Mouse (Mus musculus) heart, embryonic 14.5 days (tissue): ENCODE measurements around the gene Maff. TPM values are rescaled to one million over a fixed set of nuclear protein-coding genes. Genes with fewer than 3 reads are reported as not detected.

Source experiments
- ATAC-seq: fragments of 200-750 bp; cut with Nextera tagmentation; 2 replicates; pipeline ENCODE4 v1.8.0; 2017; ENCODE audit warnings: low read depth, moderate TSS enrichment; ENCODE audit not compliant: insufficient number of reproducible peaks, insufficient read depth, low FRiP score
- H3K27ac ChIP-seq, 2 experiments: fragments of 200-500 bp in 1 of 2; fragments of 300-500 bp in 1 of 2; sonication (generic) in 1 of 2; replicated peaks in 1 of 2; 2 replicates each; pipeline ENCODE4 v1.5.1; 2012 to 2014; ENCODE audit warnings: low read depth in 2 of 2, low read length in 2 of 2, control low read depth in 1 of 2, mild to moderate bottlenecking in 1 of 2, mixed read lengths in 1 of 2; ENCODE audit not compliant: control insufficient read depth in 1 of 2, insufficient read depth in 1 of 2
- H3K27me3 ChIP-seq: fragments of 300-500 bp; sonication (generic); 2 replicates; pipeline ENCODE4 v1.6.1; 2014; ENCODE audit warnings: mild to moderate bottlenecking, low read length, control low read depth; ENCODE audit not compliant: control insufficient read depth, insufficient read depth
- H3K36me3 ChIP-seq: fragments of 300-500 bp; sonication (generic); 2 replicates; pipeline ENCODE4 v1.6.1; 2014; ENCODE audit warnings: mild to moderate bottlenecking, control low read depth, low read length, mixed read lengths; ENCODE audit not compliant: control insufficient read depth, insufficient read depth
- H3K4me1 ChIP-seq, 2 experiments: fragments of 200-500 bp in 1 of 2; fragments of 300-500 bp in 1 of 2; sonication (generic) in 1 of 2; 2 replicates each; pipeline ENCODE4 v1.6.1; 2012 to 2014; ENCODE audit warnings: low read length in 2 of 2, control low read depth in 1 of 2, mixed read lengths in 1 of 2; ENCODE audit not compliant: control insufficient read depth in 2 of 2, insufficient read depth in 2 of 2
- H3K4me2 ChIP-seq: fragments of 300-500 bp; sonication (generic); 2 replicates; pipeline ENCODE4 v1.6.1; 2014; ENCODE audit warnings: mild to moderate bottlenecking, low read length
- H3K4me3 ChIP-seq, 2 experiments: fragments of 200-500 bp in 1 of 2; fragments of 300-500 bp in 1 of 2; sonication (generic) in 1 of 2; 2 replicates each; pipeline ENCODE4 v1.5.1; 2012 to 2014; ENCODE audit warnings: low read length in 2 of 2, mild to moderate bottlenecking in 2 of 2, control low read depth in 1 of 2, low read depth in 1 of 2, moderate library complexity in 1 of 2; ENCODE audit not compliant: control insufficient read depth in 1 of 2, insufficient read depth in 1 of 2
- H3K9ac ChIP-seq: fragments of 300-500 bp; sonication (generic); 2 replicates; pipeline ENCODE4 v1.6.1; 2014; ENCODE audit warnings: mild to moderate bottlenecking, low read length
- H3K9me3 ChIP-seq: fragments of 300-500 bp; sonication (generic); 2 replicates; pipeline ENCODE4 v1.6.1; 2016; ENCODE audit warnings: low read length, control low read depth; ENCODE audit not compliant: control insufficient read depth
- WGBS: fragments of 180-500 bp; shearing (Covaris S2); extraction: QIAGEN DNeasy Blood & Tissue Kit; methylation state at CpG from one replicate; pipeline ENCODE4 v1.1.7; 2014; 5-methylcytosine and 5-hydroxymethylcytosine counted together
- polyA plus RNA-seq: library from polyadenylated mRNA; unstranded; fragments of >200 nt; fragmentation: Nextera tagmentation; extraction: Ambion mirVana; gene quantifications from 2 replicates; pipeline ENCODE4 v1.2.1, GENCODE M21; 2014

Gene Maff
- polyA plus RNA-seq, 1 experiment from 2014 or later: 2.2 TPM

GRCm38 (mm10) chr15:79326264-79326663, 20.2 kb upstream of the Maff start:
- 50% methylated on average over 4 of the region's 4 CpGs for WGBS
- ATAC-seq: no peak
- H3K9ac ChIP-seq: no peak overlapping the region

DNA sequence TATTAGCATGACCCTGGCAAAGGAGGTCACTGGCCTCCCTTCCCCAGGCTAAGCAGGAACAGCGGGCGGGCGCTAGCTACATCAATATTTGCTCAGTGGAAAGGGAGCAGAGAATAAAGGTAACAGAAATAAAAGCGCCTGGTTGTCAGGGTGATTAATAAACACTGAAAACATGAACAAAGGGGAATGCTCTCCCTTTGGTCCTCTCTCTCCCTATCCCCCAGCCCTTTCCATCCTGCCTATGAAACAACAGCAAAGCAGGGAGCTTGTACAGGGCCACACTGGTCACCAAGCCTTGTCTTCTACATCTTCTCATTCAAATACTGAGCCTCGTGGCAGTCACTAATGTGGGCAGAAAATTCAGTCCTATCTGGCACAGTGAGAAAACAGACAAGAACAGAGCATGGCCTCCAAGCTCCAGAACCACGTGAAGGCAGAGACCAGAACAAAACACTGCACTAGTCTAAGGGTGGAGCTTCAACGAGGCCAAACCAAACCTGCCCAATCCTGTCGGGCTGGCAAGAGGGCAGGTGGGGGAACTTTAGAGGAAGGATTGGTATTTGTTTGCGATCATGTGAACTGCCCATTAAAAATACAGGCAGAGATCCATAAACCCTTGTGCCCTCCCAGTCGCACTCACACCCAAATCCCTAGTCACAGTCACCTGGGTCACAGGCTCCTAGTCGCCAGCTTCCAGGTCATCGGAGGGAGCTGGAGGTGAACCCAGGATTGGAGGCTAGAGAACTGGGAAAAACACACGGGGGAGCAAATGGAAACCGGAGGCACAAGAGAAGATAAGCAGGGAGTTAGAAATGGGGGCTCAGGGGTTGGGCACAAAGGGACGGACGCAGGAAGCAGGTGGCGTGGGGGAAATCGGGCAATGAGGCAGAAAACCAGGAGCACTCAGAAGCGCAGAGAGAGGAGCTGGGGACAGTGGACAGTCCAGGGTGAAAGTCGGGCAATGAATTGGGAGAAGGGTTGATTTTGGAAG, 19.2 kb upstream of the Maff start:
- Histone ChIP-seq H3K27ac (peak overlapping the region; percentile 78 to 83), H3K36me3 (no peaks in the 10 kb centered on the region), H3K4me3 (peak overlapping the region; percentile 52 to 63), H3K4me2 (peak overlapping the region; percentile 93), H3K4me1 (peaks cover 28 to 34% of the 10 kb centered on the region in 2 experiments), H3K9ac (peak overlapping the region; percentile 83), H3K9me3 (no peaks in the 10 kb centered on the region), H3K27me3 (no peaks in the 10 kb centered on the region)
- no peak for ATAC-seq
- WGBS: 20% methylated on average over 20 of the region's 20 CpGs

More at GRCm38 (mm10) chr15:79326264-79326663, 20.2 kb upstream of the Maff start:
- no peaks in the 10 kb centered on the region for H3K27me3 ChIP-seq
- 0 out of 2 replicates have a peak overlapping the region, but pooled peaks have one; percentile 16 for H3K4me2 ChIP-seq
- no peaks in the 10 kb centered on the region for H3K9me3 ChIP-seq
- no peak overlapping the region for H3K4me3 ChIP-seq
- no peaks in the 10 kb centered on the region for H3K36me3 ChIP-seq
- no peak overlapping the region for H3K27ac ChIP-seq
- peaks cover 31 to 42% of the 10 kb centered on the region in 2 experiments for H3K4me1 ChIP-seq

- WGBS: 4% methylated on average over 45 of the region's 46 CpGs
- H3K9me3 ChIP-seq: no peaks in the 10 kb centered on the region
- H3K27ac ChIP-seq: peak within 1 kb of the TSS; percentile 78 to 83
- H3K4me3 ChIP-seq: peak within 1 kb of the TSS; percentile 52 to 63
- peak within 1 kb of the TSS; percentile 93 for H3K4me2 ChIP-seq
- H3K27me3 ChIP-seq: no peaks in the 10 kb centered on the region
- peak within 1 kb of the TSS; percentile 83 for H3K9ac ChIP-seq
- peak; percentile 95 for ATAC-seq
- H3K4me1 ChIP-seq: peaks cover 21 to 25% of the 10 kb centered on the region in 2 experiments
- H3K36me3 ChIP-seq: no peaks in the 10 kb centered on the region
Observed at GRCm38 (mm10) chr15:79328058-79328938, 18.1 kb upstream of the Maff start, which contains the start of gene Pla2g6. Pla2g6 (minus strand) TSS chr15:79328390.

- no peak overlapping the region for H3K27ac ChIP-seq
- H3K9me3 ChIP-seq: no peaks in the 10 kb centered on the region
- no peak overlapping the region for H3K9ac ChIP-seq
- peak overlapping the region; percentile 93; the same call in 1 of the 2 replicates for H3K4me2 ChIP-seq
- H3K4me3 ChIP-seq: no peak overlapping the region
- ATAC-seq: no peak
- H3K27me3 ChIP-seq: no peaks in the 10 kb centered on the region
- peaks cover 15 to 19% of the 10 kb centered on the region in 2 experiments for H3K4me1 ChIP-seq
- WGBS: 88% methylated on average over 4 of the region's 4 CpGs
- H3K36me3 ChIP-seq: no peaks in the 10 kb centered on the region
Observed at GRCm38 (mm10) chr15:79328939-79329275, 17.5 kb upstream of the Maff start.

- ATAC-seq: no peak
- 99% methylated on average over 6 of the region's 6 CpGs for WGBS
Observed at GRCm38 (mm10) chr15:79329346-79329978, 17.0 kb upstream of the Maff start.

GRCm38 (mm10) chr15:79329979-79330363, 16.4 kb upstream of the Maff start:
- WGBS: 90% methylated on average over 6 of the region's 6 CpGs
- Histone ChIP-seq H3K9ac (no peak overlapping the region), H3K9me3 (no peaks in the 10 kb centered on the region), H3K4me3 (no peak overlapping the region), H3K36me3 (no peaks in the 10 kb centered on the region), H3K27ac (no peak overlapping the region), H3K27me3 (no peaks in the 10 kb centered on the region), H3K4me1 (peaks cover 10 to 14% of the 10 kb centered on the region in 2 experiments), H3K4me2 (no peak overlapping the region)
- no peak for ATAC-seq

More at GRCm38 (mm10) chr15:79329346-79329978, 17.0 kb upstream of the Maff start:
- no peak overlapping the region for H3K9ac ChIP-seq
- H3K4me1 ChIP-seq: peaks cover 10 to 14% of the 10 kb centered on the region in 2 experiments
- no peak overlapping the region for H3K4me2 ChIP-seq
- no peaks in the 10 kb centered on the region for H3K27me3 ChIP-seq
- no peak overlapping the region for H3K4me3 ChIP-seq
- H3K9me3 ChIP-seq: no peaks in the 10 kb centered on the region
- H3K27ac ChIP-seq: no peak overlapping the region
- no peaks in the 10 kb centered on the region for H3K36me3 ChIP-seq

- H3K9me3 ChIP-seq: no peaks in the 10 kb centered on the region
- no peak overlapping the region for H3K4me2 ChIP-seq
- no peaks in the 10 kb centered on the region for H3K36me3 ChIP-seq
- no peak for ATAC-seq
- no peak overlapping the region for H3K27ac ChIP-seq
- H3K9ac ChIP-seq: no peak overlapping the region
- H3K27me3 ChIP-seq: no peaks in the 10 kb centered on the region
- H3K4me3 ChIP-seq: no peak overlapping the region
- 56% methylated on average over 4 of the region's 4 CpGs for WGBS
- H3K4me1 ChIP-seq: peaks cover 11 to 14% of the 10 kb centered on the region in 2 experiments
Observed at GRCm38 (mm10) chr15:79330521-79330920, 15.9 kb upstream of the Maff start.
